9 mouse cellular contexts compared by ENCODE assay signal in the genomic region with DNA sequence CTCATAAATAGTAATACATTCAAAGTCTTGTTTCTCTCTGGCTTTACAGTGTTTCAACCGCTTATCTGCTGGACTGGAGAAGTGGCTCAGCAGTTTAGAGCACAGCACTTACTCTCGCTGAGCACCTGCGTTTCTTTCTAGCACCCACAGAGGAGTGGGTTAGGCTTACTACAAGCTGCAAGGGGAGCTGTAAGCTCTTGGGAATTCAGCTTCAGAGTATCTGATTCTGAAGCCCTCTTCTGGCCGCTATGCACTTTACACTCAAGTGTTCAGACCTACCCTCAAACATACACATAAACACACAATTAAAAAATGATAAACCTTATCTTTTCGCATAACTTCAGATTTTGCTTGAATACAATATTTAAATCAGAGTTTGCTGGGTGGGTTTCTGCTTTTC. TPM values are rescaled to one million over a fixed set of nuclear protein-coding genes. Genes with fewer than 3 reads are reported as not detected.
A peak's percentile ranks its signal among the peaks of the same experiment; 100 is the strongest.
DNase-seq lines count a peak whose midpoint lies in the region; ATAC-seq lines count a peak whose summit lies in the region.
"Had no signal": no experiment of that assay in that cellular context is flagged by ENCODE, and none has a peak within 500 bp of the region (broad histone marks: within the 10 kb centered on the region; RNA-seq: fewer than 3 reads in every experiment).

No protein-coding gene starts in this region.

- intact Hi-C loops in left cerebral cortex, postnatal 36 days (cut with DNase I), result no loop called here

- peak overlapping the region; percentile 41 for H3K4me2 ChIP-seq in heart, embryonic 16.5 days (ENCODE audit: low read depth, low read length)
- no peak overlapping the region for H3K4me2 ChIP-seq in heart, embryonic 11.5 days
- H3K4me2 ChIP-seq in neural tube, embryonic 11.5 days (ENCODE audit: low read depth), result no peak overlapping the region
- H3K4me2 ChIP-seq in neural tube, embryonic 15.5 days, result no peak overlapping the region
- H3K4me2 ChIP-seq: liver, embryonic 15.5 days had no signal

- no peaks in the 10 kb centered on the region for H3K4me1 ChIP-seq in heart, embryonic 16.5 days (ENCODE audit: control insufficient read depth, insufficient read depth, low read length)
- no peaks in the 10 kb centered on the region for H3K4me1 ChIP-seq in heart, embryonic 11.5 days (ENCODE audit: control insufficient read depth, insufficient read depth, low read length)
- no peaks in the 10 kb centered on the region for H3K4me1 ChIP-seq in neural tube, embryonic 11.5 days (ENCODE audit: control insufficient read depth, insufficient read depth, low read length)
- no peaks in the 10 kb centered on the region for H3K4me1 ChIP-seq in neural tube, embryonic 15.5 days
- H3K4me1 ChIP-seq: liver, embryonic 15.5 days had no signal

- 22% methylated on average over 5 of the region's 5 CpGs for WGBS in heart, embryonic 16.5 days
- WGBS in heart, embryonic 11.5 days (ENCODE audit: insufficient replicate concordance), result 18% methylated on average over 5 of the region's 5 CpGs
- WGBS in neural tube, embryonic 11.5 days, result 27% methylated on average over 5 of the region's 5 CpGs
- 26% methylated on average over 5 of the region's 5 CpGs for WGBS in neural tube, embryonic 15.5 days

- no peak overlapping the region for H3K4me3 ChIP-seq in heart, embryonic 16.5 days (ENCODE audit: low read length)
- no peak overlapping the region for H3K4me3 ChIP-seq in heart, embryonic 11.5 days (ENCODE audit: low read depth, low read length)
- H3K4me3 ChIP-seq in neural tube, embryonic 11.5 days (ENCODE audit: low read depth, low read length), result no peak overlapping the region
- no peak overlapping the region for H3K4me3 ChIP-seq in neural tube, embryonic 15.5 days (replicated peaks)
- H3K4me3 ChIP-seq: liver, embryonic 15.5 days had no signal

- no peak overlapping the region for H3K9ac ChIP-seq in heart, embryonic 16.5 days (ENCODE audit: low read length)
- no peak overlapping the region for H3K9ac ChIP-seq in heart, embryonic 11.5 days (ENCODE audit: low read depth, low read length)
- H3K9ac ChIP-seq in neural tube, embryonic 11.5 days (ENCODE audit: low read length), result no peak overlapping the region
- no peak overlapping the region for H3K9ac ChIP-seq in neural tube, embryonic 15.5 days (replicated peaks)
- H3K9ac ChIP-seq: liver, embryonic 15.5 days had no signal

- no peak for ATAC-seq in heart, embryonic 16.5 days (replicated peaks; ENCODE audit: extremely low read depth, insufficient read depth, low FRiP score)
- no peak for ATAC-seq in heart, embryonic 11.5 days (replicated peaks; ENCODE audit: insufficient number of reproducible peaks, low FRiP score, low TSS enrichment)
- 0 out of 2 replicates have a peak, but pooled peaks have one; percentile 48 for ATAC-seq in neural tube, embryonic 11.5 days (ENCODE audit: insufficient read depth, low FRiP score, low TSS enrichment)
- ATAC-seq in neural tube, embryonic 15.5 days (ENCODE audit: low FRiP score), result no peak
- ATAC-seq in granulocyte monocyte progenitor cell, adult 5-6 weeks (replicated peaks; ENCODE audit: poor library complexity, severe bottlenecking), result peak; percentile 52

- H3K27ac ChIP-seq in heart, embryonic 16.5 days (ENCODE audit: low read length), result no peak overlapping the region
- no peak overlapping the region for H3K27ac ChIP-seq in heart, embryonic 11.5 days (ENCODE audit: low read depth, low read length)
- no peak overlapping the region for H3K27ac ChIP-seq in neural tube, embryonic 11.5 days (ENCODE audit: low read depth, low read length)
- no peak overlapping the region for H3K27ac ChIP-seq in neural tube, embryonic 15.5 days (replicated peaks)
- H3K27ac ChIP-seq: liver, embryonic 15.5 days had no signal

- H3K27me3 ChIP-seq in heart, embryonic 16.5 days (ENCODE audit: control insufficient read depth, insufficient read depth, low read length), result no peaks in the 10 kb centered on the region
- H3K27me3 ChIP-seq in heart, embryonic 11.5 days (ENCODE audit: control insufficient read depth, insufficient read depth, low read length), result no peaks in the 10 kb centered on the region
- no peaks in the 10 kb centered on the region for H3K27me3 ChIP-seq in neural tube, embryonic 11.5 days (ENCODE audit: control insufficient read depth, insufficient read depth, low read length)
- no peaks in the 10 kb centered on the region for H3K27me3 ChIP-seq in neural tube, embryonic 15.5 days (replicated peaks)
- H3K27me3 ChIP-seq in splenic B cell, adult 2 months (ENCODE audit: control insufficient read depth, insufficient read depth, low read length, poor library complexity, severe bottlenecking), result no peaks in the 10 kb centered on the region
- H3K27me3 ChIP-seq: liver, embryonic 15.5 days had no signal

- no peaks in the 10 kb centered on the region for H3K9me3 ChIP-seq in heart, embryonic 16.5 days (replicated peaks; ENCODE audit: control insufficient read depth, low read length)
- no peaks in the 10 kb centered on the region for H3K9me3 ChIP-seq in heart, embryonic 11.5 days (replicated peaks; ENCODE audit: control insufficient read depth, low read length)
- no peaks in the 10 kb centered on the region for H3K9me3 ChIP-seq in neural tube, embryonic 11.5 days (ENCODE audit: control insufficient read depth, low read length)
- H3K9me3 ChIP-seq in neural tube, embryonic 15.5 days (replicated peaks), result no peaks in the 10 kb centered on the region
- H3K9me3 ChIP-seq: liver, embryonic 15.5 days had no signal

- H3K36me3 ChIP-seq in heart, embryonic 16.5 days (ENCODE audit: control insufficient read depth, insufficient read depth), result no peaks in the 10 kb centered on the region
- no peaks in the 10 kb centered on the region for H3K36me3 ChIP-seq in heart, embryonic 11.5 days (ENCODE audit: control insufficient read depth, insufficient read depth, low read length)
- no peaks in the 10 kb centered on the region for H3K36me3 ChIP-seq in neural tube, embryonic 11.5 days (ENCODE audit: control insufficient read depth, insufficient read depth, low read length)
- no peaks in the 10 kb centered on the region for H3K36me3 ChIP-seq in neural tube, embryonic 15.5 days
- no peaks in the 10 kb centered on the region for H3K36me3 ChIP-seq in splenic B cell, adult 2 months (ENCODE audit: control insufficient read depth, insufficient read depth, low read length, poor library complexity, severe bottlenecking)
- H3K36me3 ChIP-seq: liver, embryonic 15.5 days had no signal

- DNase-seq in neural tube, embryonic 11.5 days (ENCODE audit: low spot score), result no peak
- peak; percentile 54 for DNase-seq in splenic B cell, adult 2 months (ENCODE audit: low read depth, low spot score)
- DNase-seq in heart, adult 11 months, result no peak
- DNase-seq in left cerebral cortex, postnatal 36 days (ENCODE audit: low spot score in 2 of 2), result no peak

RNA-seq across cellular contexts. Expression of gene Sec61g, which starts 24.6 kb away (rescaled TPM):
- polyA plus RNA-seq in heart, embryonic 16.5 days (2015; fragmentation: Nextera tagmentation; extraction: Ambion mirVana), result 20.1 and 25.5 TPM in 2 replicates
- polyA plus RNA-seq in heart, embryonic 11.5 days (2014; fragmentation: Nextera tagmentation; extraction: Ambion mirVana), result 28.7 and 36.6 TPM in 2 replicates
- 41.2 and 42.2 TPM in 2 replicates for polyA plus RNA-seq in neural tube, embryonic 11.5 days (2014; fragmentation: Nextera tagmentation; extraction: Ambion mirVana)
- polyA plus RNA-seq in neural tube, embryonic 15.5 days (2015; fragmentation: Nextera tagmentation; extraction: Ambion mirVana), result 33.2 and 36.0 TPM in 2 replicates
- total RNA-seq in granulocyte monocyte progenitor cell, adult 5-6 weeks (2014; fragmentation: Nextera tagmentation), result 9.8 and 22.8 TPM in 2 replicates
- 32.5 and 42.1 TPM in 2 replicates for total RNA-seq in granulocyte monocyte progenitor cell, adult 5-6 weeks (2017)
- 10 to 100 TPM in 1 of 2 experiments, 1 to 10 TPM in 1; 7.6 to 11.4 TPM for total RNA-seq in left cerebral cortex, postnatal 36 days (2021)

Comparison
In these comparisons a context has a peak if more than half of its experiments do, and no peak if none do; other contexts are left out.
1. ATAC-seq: peak in neural tube, embryonic 11.5 days (single experiment) and granulocyte monocyte progenitor cell, adult 5-6 weeks (single experiment); none in heart, embryonic 16.5 days (single experiment), heart, embryonic 11.5 days (single experiment) and neural tube, embryonic 15.5 days (single experiment).